Mouse (Mus musculus): Measurements from ENCODE around the gene Gm5901.

Gm5901 gene

GRCm38 (mm10) chr7:105406322-105406721, 31.5 kb downstream of the Gm5901 start:
- no peak for DNase-seq

DNA sequence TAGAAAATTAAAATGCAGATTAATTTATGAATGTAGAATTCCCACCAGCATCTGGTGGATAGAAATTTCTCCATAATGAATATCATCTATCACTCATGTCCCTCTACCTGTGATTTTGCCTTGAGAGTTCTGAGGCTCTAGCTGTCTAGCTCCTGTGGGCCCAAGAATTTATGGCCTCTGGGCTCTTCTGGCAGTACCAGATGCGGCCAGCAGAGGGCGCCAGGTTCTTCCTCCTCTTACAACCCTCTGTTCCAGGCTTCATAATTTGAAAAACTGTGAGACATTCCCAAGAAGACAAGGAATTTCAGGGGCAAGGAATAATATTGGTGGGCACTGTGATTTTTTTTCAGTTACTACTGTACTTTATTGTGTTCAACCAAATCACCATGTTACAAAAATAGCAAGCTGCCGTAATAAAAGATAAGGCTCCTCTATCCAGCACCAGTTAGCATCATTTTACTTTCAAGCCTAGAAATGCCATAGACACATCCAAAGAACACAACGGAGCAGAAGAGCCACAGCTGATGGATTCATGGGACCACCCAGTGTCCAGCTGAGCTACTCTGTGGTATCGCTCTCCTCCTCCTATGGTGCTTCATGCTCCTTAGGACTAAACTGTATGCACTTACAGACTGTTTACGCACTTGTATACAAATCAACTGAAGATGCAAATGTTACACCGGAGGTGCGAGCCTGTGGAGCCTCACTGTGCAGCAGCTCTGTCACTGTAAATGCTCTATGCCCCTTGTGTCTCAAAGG, 37.2 kb downstream of the Gm5901 start:
- DNase-seq, result peak; percentile 82

DNA sequence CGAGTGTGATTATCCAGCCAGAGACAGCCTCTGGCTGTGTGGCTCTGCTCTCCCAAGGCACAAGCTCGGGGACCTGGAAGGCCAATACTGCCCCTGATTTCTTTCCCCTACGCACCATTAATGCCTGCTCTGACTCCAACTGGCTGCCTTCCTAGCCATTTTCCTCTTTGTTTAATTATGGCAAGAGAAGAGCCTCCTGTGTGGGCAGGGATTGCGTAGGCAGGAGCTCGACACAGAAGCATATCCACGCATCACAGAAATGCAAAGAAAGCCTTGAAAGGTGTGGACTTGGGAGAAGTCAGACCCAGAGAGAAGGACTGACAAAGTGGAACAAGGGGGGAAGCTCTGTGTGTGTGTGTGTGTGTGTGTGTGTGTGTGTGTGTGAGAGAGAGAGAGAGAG, 39.5 kb downstream of the Gm5901 start:
- no peak for DNase-seq

GRCm38 (mm10) chr7:105416529-105416928, 41.7 kb downstream of the Gm5901 start:
- DNase-seq, result no peak

GRCm38 (mm10) chr7:105418106-105418505, 43.3 kb downstream of the Gm5901 start:
- no peak for DNase-seq

DNA sequence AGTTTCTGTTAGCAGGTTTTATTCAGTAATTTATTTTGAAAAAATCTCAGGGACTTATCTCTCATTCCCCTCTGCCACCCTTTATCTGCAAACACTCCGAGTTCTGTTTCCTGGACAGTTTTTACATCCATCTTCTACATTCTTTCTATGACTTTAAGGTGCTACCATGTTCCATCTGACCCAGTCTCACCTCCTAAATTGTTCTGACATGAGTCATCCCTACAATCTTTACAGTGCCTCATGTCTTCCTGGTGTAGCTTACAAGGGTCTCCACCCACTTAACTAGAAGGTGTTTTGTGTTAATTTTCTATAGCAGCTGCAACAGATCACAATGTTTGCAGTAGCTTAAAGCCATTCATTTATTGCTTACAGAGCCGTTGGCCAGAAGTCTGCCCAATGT, 46.1 kb downstream of the Gm5901 start:
- DNase-seq, result no peak

DNA sequence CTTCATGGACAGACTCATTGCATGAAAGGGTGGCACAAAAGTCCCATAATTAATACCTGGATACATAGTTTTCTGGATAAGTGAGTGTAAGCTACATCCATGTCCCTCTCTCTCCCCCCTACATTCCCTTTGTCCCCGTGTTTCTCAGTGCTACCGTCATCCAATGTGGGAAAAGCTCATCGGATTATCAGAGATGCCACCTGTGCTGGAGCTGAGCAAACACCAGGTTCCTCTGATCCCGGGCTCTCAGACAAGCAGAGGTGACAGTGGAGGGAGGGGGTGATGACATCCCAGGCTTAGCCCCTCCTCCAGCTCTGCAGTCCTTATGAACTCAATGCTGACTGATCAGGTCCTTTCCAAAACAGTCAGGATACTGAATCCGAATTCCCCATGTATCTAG, 49.5 kb downstream of the Gm5901 start:
- no peak for DNase-seq

GRCm38 (mm10) chr7:105425424-105426043, 50.7 kb downstream of the Gm5901 start, which contains the start of gene Cckbr:
Cckbr (plus strand) TSS chr7:105425731.
- peak; percentile 22 for DNase-seq

DNA sequence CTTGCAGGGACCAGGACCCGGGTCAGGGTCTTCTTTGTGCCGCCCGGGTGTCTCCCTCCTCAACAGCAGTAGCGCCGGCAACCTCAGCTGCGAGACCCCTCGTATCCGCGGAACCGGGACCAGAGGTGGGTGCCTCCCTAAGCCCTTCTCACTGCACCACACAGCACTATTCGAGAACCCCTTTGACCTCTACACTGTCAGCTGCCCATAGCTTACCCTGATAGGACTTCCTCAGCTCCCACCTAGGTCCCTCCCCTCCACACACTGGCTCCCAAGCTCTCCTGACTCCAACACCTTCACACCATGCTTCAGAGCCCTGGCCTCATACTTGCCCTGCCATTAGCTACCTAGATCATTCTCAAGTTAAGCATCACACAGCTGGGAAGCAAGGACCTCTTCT, 51.2 kb downstream of the Gm5901 start:
- no peak for DNase-seq
